Mouse (Mus musculus) lung, adult 2 months (tissue): ENCODE results near the gene Otop3.

Source experiments
- CTCF ChIP-seq: fragments of 200-500 bp; IDR thresholded peaks from 2 replicates; pipeline ENCODE4 v1.5.1; 2011; ENCODE audit warnings: mild to moderate bottlenecking, low read length, control low read depth; ENCODE audit not compliant: insufficient read depth
- POLR2A ChIP-seq: fragments of 200-500 bp; IDR thresholded peaks from 2 replicates; pipeline ENCODE4 v1.6.1; 2011; ENCODE audit warnings: low read depth, mild to moderate bottlenecking, control low read depth, low read length, borderline replicate concordance; ENCODE audit errors: extremely low read depth

DNA sequence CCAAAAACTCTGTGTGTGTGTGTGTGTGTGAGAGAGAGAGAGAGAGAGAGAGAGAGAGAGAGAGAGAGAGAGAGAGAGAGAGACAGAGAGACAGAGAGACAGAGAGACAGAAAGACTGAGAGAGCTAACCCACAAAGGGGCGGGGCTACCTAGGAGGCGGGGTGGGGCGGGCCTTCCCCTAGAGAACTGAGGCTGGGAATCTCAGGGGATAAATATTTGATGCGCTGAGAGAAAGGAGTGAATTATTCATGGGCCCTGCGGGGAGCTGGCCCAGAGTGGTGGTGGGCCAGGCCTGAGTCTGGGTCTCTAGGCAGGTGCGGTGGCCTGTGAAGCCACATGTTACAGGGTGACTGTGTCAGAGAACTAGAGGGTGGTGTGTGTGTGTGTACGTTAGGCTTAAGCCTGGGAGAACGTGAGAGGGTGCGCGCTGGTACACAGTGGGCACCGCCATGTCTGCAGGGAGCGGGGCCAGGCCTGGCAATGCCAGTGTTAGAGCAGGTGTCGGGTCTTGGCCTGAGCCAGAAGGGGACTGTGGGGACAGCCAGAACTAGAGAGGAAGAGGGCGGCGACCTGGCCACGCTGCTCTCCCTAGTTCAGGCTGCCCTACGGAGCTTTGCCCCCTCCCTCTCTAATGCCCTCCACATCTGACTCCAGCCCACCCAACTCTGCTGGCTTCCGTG, 14.7 kb upstream of the Otop3 start:
- no peak for TF ChIP-seq POLR2A
- TF ChIP-seq CTCF, result no peak
